Mouse (Mus musculus): ENCODE measurements around the gene Tgm5. TPM values are rescaled to one million over a fixed set of nuclear protein-coding genes. Genes with fewer than 3 reads are reported as not detected.

Tgm5 gene
- total RNA-seq, 1 experiment from 2014 or later, result not detected

Other genes with a start within 250 kb of the Tgm5 start
- gene Cdan1, start 235.7 kb downstream of the Tgm5 start, total RNA-seq (2017), result 19.0 and 19.8 TPM in 2 replicates
- 4.1 and 5.2 TPM in 2 replicates for gene Ttbk2, start 235.2 kb downstream of the Tgm5 start, total RNA-seq (2017)
- gene Ubr1, start 115.1 kb downstream of the Tgm5 start, total RNA-seq (2017), result 57.6 and 61.9 TPM in 2 replicates
- 20.1 and 37.2 TPM in 2 replicates for gene Tmem62, start 108.8 kb downstream of the Tgm5 start, total RNA-seq (2017)
- 179 and 189 TPM in 2 replicates for gene Ccndbp1, start 77.4 kb downstream of the Tgm5 start, total RNA-seq (2017)
- gene Epb42, start 48.8 kb downstream of the Tgm5 start, total RNA-seq (2017), result 2.8 and 3.3 TPM in 2 replicates
- gene Tgm7, start 24.0 kb upstream of the Tgm5 start, total RNA-seq (2017), result not detected in 2 replicates
- 12.7 and 14.1 TPM in 2 replicates for gene Adal, start 54.6 kb upstream of the Tgm5 start, total RNA-seq (2017)
- gene Lcmt2, start 54.8 kb upstream of the Tgm5 start, total RNA-seq (2017), result 5.9 and 9.7 TPM in 2 replicates
- 67.0 and 73.2 TPM in 2 replicates for gene Tubgcp4, start 84.8 kb upstream of the Tgm5 start, total RNA-seq (2017)
- 46.9 and 50.3 TPM in 2 replicates for gene Zscan29, start 85.3 kb upstream of the Tgm5 start, total RNA-seq (2017)
- 43.3 and 53.2 TPM in 2 replicates for gene Trp53bp1, start 185.6 kb upstream of the Tgm5 start, total RNA-seq (2017)
- gene Map1a, start 203.8 kb upstream of the Tgm5 start, total RNA-seq (2017), result not detected in 2 replicates